Mouse (Mus musculus) testis, postnatal 14 days (tissue): Measurements from ENCODE around the gene Sec1.

Experiments used
- DNase-seq: peaks from one replicate; pipeline ENCODE4 v3.0.0; 2021; ENCODE audit warnings: low spot score

The Sec1 gene

DNA sequence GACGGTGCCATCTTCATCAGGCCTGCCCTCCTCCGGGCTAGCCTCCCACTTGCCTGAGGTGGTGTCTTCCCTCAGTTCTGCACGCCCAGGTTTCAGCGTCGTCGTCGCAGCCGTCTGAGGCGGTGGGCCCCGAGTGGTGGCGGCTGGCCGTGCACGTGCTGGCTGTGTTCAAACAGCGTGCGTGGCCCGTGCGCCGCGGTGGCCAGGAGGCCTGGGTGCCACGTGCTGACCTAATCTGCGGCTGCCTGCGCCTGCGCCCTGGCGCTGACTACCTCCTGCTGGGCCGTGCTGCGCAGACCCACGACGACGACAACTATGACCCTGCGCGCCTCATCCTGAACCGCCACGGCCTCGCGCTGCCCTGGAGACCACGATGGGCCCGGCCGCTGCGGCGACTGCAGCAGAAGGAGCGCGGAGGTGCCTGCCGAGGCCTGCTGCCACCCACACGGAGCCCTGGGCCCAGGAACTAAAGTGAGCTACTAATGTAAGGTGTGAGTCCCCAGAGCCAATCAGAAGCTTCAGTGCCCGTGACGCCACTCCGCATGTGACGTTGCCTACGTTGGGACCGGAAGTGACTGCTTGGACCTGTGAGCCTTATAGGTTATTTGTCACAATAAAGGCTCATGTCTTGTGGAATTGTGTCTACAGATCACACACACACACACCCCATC is at the start of gene Sec1:
Gene Sec1 (minus strand): TSS at position 482 of the 671 bp plus-strand sequence.
- peak; percentile 86 for DNase-seq

DNA sequence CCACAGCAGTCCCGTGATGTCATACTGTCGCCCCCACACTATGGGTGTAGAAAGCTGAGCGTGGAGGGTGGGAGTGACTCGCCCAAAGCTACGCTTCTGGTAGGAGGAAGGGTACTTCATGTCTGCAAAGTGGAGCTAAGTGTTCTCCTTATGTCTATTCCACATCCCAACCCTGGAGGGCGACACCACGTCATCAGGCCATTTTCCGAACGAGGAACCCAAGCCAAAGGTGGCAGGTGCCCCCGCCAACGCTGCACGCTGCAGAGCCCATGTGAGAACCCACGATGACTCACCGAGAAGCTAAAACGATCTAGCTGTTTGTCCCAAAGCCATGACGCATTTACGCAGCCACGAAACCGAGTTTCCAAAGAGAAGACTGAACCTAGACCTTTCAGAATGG is 48.1 kb upstream of the Sec1 start:
- DNase-seq: no peak

DNA sequence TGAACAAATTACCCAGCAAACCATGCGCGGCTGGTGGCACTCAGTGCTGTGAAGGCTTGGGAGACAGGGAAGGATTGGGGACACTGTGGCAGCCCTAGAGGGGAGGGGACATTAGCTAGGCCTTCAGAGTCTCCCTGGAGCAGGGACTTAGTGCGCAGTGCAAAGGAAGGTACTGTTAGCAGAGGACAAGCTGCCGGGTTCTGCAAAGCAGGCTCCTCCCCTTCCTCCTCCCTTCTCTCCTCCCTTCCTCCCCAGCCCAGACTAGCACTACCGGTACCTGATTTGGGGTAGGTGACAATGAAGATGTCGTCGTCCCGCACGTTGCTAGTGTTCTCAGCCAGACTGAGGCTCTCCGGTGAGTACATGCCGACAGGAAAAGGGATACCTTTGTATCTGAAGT is 47.6 kb upstream of the Sec1 start:
- no peak for DNase-seq

DNA sequence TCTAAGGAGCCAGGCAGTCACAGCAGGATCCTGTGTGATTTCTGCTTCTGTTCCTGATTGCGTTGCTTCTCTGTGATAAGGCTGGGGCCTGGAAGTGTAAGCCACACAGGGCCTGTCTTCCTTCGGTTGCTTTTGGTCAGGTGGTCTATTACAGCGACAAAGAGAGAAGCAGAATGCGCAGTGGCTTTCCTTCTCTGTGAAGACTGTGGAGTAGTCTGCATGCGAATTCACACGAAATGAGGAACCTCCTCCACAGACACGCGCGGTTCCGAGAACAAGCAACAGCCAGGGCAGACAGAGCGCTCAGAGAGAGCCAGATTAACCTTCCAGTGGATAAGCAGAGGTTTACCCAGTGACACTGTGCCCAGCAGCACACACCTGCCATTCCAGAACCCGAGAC is 47.1 kb upstream of the Sec1 start:
- no peak for DNase-seq

DNA sequence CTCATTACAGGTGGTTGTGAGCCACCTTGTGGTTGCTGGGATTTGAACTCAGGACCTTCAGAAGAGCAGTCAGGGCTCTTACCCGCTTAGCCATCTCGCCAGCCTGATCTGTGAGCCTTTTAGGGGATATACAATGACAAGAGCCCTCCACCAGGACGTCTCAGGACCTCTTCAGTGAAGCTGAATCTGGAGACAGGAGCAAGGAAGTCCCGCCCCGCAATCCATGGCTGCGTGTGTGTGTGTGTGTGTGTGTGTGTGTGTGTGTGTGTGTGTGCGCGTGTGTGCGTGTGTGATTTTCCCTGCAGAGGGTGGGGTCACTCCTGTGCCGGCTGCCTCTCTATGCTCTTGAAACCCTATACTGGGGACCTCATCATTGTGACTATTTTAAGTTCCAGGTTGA is 45.6 kb upstream of the Sec1 start:
- DNase-seq: no peak

DNA sequence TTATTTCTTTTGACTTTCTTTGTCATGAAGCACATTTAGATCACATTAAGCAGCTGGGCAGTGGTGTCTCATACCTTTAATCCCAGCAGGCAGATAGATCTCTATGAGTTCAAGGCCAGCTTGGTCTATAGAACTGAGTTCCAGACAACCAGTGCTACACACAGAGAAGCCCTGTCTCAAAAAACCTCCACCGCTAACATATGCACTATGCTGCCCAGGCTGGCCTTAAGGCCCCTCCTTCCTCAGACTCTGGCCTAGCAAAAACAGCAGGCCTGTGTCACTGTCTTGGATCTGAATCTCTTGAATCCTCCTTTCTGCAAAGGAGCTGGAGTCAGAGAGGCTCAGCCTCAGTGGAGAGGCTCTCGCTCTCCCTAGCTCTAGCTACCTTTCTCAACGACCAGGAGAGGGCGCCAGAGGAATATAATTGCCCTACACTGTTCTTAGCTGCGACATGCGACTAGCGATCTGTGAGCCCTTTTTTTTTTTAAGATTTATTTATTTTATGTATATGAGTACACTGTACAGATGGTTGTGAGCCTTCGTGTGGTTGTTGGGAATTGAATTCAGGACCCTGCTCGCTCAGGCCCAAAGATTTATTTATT is 45.1 kb upstream of the Sec1 start:
- peak; percentile 66 for DNase-seq

DNA sequence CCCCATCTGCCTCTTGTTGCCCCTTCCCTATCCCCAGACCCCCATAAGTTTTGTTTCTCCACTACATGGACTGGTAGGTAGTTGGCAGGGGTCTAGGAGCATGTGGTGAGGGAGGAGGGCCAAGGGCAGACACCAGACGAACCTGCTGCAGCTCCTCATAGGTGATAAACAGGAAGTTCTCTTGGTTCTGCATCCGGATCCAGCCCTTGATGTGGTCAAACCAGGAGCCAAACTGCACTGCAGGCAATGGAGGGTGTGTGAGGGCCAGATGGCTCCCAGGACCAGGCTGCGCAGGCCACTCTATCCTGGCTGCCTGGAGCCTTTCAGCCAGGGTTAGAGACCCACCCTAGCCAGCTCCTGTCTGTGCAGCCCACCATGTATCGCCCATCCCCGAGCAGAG is 39.3 kb upstream of the Sec1 start:
- DNase-seq: no peak

DNA sequence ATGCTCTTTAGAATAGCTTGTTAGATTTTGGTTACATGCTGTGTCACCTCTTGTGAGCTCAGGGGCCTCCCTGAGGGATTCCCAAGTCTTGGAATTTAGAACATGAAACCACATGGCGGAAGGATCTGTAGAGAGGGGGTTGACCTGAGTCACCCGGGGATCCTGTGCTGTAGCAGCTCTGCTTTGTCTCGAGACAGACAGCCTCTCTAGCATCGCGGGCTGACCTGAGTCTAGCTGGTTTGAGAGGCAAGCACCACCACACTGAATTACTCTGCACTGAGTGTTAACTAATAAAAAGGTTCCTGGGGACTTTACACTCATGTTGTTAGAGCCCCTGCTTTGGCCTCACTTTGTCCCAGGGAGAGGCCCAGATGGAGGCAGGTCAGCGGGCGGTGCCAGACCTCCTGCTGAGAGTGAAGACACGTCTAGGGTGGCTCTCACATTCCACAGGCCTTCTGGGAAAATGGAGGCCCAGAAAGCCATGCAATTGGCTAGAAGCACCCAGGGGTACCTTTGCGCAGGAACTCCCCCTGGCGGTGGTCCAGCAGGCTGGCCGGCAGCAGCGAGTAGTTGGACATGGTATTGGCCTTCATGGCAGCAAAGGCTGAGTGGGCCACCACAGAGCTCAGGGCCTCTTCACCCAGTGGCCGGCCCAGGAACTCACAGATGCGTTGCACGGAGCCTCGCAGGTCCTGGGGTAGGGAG is 36.7 kb upstream of the Sec1 start:
- DNase-seq: no peak

DNA sequence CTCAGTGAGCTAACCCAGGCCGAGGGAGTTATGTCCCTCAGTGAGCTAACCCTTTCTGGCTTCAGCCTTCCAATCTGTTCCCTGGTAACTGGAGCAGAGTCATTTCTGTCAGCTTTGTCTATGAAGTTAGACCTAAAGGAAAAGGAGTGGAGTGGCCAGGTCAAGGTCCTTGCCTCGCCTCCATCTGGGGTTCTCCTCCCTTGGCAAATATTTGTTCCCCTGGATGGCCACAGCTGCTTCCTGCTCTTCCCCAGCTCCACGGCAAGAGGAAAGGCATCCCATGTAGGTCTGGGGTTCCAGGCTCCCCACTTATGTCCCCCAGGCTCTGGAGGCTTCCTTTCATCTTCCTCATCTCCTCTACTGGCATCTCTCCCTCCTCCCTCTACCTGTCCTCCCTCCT is 33.4 kb upstream of the Sec1 start:
- no peak for DNase-seq

DNA sequence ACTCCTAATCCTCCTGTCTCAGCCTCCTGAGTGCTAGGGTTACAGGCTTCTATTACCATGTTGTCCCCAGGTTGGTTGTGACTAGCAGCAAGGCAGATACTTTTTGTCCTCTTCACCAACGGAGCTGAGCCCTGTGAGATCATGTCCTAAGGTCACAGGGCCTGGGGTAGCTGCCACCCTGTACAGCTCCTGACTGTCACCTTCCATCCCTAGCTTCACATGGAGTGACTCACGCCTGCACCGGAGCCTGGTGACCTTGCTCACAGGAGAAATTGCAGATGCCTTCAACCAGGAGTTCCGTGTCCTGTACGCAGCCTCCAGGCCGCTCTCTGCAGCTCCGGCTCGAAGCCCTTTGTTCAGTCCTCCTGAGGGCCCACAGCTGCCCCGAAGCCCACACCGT is 32.2 kb upstream of the Sec1 start:
- no peak for DNase-seq

DNA sequence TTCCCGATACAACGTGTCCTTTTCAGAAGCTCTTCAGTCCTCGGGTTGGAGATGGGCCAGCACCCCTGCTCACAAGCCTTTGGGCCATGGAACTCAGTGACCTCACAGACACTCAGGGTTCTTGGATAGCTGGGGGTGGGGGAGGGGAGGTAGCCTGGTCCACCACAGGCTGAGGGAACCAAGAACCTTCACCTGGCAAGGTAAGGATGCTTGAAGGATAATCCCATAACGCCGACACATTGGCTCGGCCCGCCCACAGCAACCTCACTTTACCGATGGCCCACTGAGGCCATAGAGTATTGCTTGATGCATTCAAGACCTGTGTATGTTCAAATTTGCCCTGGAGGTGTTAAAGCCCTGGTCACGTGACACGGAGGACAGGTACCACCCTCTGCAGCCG is 31.5 kb upstream of the Sec1 start, which contains the start of gene Spaca4:
Gene Spaca4 (minus strand): TSS at position 101 of the 400 bp plus-strand sequence.
- no peak for DNase-seq

DNA sequence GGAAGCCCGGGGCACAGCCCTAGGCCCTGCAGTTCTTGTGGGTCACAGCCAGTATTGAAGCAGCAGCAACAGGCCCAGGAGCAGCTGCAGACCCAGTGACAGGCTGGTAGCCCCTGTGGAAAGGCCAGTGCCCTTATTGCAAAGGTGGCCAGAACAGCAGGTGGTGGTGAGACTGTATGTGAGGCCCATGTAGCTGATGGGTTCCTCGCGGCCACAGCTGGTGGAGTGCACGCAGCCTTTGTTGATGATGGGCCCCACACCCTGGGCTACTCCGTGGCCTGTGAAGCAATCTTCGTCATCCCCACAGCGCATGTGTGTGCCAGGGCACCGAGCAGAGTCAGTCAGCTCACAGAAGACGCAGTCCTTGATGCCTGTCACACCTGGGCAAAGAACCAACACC is 30.9 kb upstream of the Sec1 start:
- DNase-seq: no peak

DNA sequence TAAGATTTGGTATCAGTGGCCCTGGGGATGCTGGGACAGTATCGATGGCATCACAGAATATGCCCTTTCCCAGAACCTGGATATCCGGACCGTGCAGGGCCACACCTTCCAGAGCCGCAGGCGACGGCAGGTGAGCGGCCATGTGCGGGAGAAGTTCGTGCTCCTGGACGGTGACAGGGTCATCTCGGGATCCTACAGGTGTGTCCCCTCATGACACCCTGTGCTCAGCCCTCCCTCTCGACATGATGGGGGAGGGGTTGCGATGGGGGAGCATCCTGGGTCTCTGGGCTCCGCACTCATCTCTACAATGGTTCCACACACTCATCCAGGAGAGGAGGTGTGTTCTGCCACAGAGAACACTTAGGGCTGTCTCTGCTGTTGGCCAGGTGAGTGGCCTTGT is 29.6 kb upstream of the Sec1 start:
- DNase-seq: no peak

DNA sequence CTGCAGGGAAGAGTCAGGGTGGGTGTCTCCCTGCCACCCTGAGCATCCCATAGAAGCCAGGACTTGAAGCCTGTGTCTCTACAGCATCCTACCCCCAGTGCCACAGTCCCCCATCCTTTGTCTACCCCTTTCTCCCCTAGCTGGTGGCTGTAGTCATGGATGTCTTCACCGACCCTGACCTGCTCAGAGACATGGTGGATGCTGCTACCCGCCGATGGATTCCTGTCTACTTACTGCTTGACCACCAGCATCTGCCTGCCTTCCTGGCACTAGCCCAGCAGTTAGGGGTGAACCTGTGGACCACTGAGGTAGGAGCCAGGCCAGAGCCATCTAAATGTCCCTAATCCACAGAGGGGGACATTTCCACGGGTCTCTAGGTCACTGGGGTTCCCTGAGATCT is 29.1 kb upstream of the Sec1 start:
- no peak for DNase-seq

DNA sequence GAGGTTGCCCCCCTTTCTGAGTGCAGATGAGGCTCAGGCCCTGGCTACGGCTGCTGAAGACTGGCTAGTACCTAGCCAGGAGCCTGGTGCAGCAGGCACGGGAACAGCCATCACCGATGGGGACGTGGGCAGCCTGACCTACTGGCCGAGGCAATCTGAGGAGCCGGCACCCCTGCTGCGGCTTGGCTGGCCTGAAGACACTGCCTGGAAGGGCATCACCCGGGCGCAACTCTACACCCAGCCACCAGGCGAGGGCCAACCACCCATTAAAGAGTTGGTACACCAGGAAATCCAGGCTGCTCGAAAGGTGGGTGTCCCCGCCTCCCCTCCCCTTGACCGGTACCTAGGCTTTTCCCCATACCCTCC is 28.1 kb upstream of the Sec1 start:
- peak; percentile 11 for DNase-seq

DNA sequence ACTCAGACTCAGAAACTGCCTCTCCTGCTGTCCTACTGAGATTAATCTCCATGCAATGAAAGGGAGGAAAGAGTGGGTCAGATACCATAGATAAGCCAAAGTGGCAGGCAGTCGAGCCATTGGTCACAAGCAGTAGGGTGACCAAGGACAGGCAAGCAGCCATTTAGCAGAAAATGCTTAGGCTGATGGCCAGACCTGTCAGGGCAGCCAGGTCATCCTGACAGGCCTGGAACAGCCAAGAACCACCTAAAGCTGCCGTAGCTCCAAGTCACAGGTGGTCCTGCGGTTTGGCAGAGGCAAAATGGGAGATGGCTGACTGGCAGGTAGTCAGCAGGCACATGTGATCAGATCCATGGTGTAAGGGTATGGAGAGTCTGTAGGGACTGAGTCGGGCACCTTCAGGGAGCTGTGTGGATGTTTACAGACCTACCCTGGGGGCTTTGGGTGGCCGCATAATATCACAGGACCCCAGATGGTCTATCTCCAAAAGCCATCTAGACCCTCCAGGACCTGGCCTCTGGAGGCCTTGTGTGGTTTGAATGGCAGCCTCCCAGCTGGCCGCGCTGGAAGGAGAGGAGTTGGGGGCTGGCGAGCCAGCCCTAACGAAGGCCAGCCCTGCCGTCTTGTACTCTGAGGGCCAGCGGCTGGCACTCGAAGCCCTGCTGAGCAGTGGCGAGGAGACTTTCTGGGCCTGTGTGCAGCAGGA is 27.6 kb upstream of the Sec1 start:
- peak; percentile 4 for DNase-seq

DNA sequence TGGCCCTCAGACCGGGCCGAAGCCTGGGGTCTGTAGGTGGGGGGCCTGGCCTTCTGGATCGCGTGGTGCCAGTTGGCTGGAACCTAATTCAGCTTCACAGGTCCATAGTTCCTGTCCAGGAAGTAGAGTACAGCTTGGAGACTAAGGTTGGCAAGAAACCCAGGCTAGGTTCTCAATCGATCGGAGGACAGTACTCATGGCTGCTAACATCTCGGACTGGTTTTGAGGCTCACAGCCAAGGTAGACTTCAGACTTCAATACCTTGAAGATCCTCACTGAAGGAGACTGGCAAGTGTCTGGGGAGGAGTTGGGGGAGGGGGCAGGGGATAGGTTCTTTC is 27.0 kb upstream of the Sec1 start:
- no peak for DNase-seq

DNA sequence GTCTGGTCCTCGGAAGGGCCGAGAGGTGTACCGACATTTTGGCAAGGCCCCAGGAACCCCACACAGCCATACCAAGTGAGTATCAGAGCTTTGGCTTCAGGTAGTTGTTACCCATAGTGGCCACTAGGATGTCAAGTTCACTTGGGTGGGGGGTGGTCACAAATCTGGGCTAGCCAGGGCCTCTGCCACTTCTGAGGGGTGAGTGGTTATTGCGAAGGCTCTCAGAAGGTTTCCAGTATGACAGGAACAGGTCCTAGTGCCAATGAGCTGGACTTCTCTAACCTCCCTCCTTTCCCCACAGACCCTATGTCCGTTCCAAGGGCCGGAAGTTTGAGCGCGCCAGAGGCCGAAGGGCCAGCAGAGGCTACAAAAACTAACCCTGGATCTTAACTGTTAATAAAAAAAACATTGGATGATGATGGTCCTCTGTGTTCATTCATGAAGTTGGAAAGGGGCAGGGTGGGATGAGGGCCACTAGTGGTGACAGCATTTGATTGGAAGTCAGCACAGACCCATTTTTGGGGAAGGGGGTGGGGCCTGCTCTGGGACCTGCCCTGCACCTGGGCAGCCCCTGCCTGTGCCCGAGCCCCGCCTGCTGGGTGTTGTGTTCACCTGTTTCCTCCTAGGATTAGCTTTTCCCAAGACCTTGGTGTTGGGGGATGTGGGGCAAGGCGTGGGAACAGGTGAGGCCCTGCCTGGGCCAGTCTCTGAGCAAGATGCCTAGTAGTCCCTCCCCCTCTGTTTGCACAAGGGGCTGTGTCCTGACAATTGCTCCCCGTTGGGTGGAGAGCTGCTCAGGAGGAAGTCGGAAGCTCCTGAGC is 26.4 kb upstream of the Sec1 start, which contains the start of gene Fam83e:
Gene Fam83e (plus strand): TSS at position 800 of the 821 bp plus-strand sequence.
- DNase-seq: peak; percentile 22

DNA sequence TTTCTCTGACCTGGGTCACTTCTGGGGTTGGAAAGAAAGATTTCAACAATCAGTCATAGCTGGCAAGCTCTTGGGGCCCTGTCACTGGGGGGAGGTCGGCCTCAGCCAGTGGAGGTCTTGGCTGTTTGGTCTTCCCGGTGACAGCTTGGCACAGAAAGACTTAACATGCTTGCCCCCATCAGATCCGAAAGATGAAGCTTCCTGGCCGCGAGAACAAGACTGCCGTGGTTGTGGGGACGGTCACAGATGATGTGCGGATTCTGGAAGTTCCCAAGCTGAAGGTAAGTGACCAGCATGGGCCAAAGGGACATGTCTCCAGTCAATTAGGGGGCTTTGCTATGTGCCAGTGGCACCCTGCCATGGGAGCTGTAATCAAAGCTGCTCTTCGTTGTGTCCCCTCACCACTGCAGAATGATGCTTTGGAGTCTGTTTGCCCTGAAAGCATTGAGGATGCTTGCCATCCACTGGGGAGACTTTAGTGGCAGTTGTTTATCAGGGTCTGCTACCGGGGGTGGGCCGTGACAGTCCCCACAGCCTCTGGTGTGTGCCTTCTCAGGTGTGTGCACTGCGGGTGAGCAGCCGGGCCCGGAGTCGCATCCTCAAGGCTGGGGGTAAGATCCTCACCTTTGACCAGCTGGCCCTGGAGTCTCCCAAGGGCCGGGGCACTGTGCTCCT is 25.7 kb upstream of the Sec1 start:
- DNase-seq: peak; percentile 9

DNA sequence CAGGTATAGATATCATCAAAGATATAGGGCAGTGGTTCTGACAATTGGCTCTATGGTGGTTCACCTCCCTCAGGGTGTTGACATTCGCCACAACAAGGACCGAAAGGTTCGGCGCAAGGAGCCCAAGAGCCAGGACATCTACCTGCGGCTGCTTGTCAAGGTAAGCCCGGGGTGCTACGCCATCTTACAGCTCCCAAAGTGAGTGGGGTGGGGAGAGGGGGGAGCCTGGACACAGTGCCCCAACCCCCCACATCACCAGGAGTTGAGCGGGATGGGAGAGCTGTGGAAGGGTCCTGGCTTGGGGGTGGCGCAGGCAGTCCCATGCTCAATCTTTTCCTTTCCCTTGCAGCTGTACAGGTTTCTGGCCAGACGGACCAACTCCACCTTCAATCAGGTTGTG is 25.0 kb upstream of the Sec1 start:
- DNase-seq: no peak

DNA sequence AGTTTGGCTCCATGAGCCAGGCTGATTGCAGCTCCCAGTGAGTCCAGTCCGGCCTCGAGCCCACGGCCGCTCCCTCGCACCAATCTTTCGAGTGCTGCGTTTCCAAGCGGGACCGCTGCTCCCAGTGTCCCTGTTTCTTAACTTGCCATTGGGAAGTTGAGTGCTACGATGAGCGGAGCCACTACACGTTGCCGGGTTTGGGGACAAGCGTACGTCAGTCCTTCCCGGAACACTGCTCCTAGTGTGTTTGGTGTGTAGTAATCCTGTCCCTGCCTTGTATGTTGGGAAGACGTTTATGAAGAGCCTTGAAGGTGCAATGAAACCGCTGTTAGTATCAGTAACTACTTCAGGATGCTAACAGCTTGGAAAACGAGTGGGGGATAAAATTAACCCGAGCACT is 24.1 kb upstream of the Sec1 start:
- peak; percentile 22 for DNase-seq

DNA sequence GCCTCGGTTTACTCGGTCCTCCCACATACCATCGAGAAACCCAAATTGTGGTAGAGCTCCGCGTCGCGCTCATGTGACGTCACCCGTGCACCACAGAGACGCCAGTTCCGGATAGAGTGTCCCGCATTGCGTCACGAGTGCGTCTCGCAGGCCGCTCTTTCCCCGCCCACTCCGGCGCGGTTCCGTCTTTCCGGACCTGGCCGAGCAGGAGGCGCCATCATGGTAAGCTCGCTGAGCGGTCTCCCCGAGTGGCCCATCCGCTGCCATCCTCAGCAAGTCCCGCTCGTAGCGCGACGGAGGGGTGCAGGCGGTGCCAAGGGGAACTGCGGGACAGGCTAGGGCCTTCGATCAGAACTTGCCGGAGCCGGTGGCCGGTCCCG is 23.7 kb upstream of the Sec1 start, which contains the start of gene Sphk2:
Gene Sphk2 (minus strand): TSS at position 85 of the 380 bp plus-strand sequence.
- DNase-seq: peak; percentile 98
